Mouse (Mus musculus) bone marrow, adult 2 months (tissue): ENCODE data around the gene Mylk.

Experiments used
- CTCF ChIP-seq: fragments of 200-500 bp; IDR thresholded peaks from 2 replicates; pipeline ENCODE4 v1.5.1; 2011; ENCODE audit warnings: low read length, control low read depth; ENCODE audit not compliant: control insufficient read depth, insufficient read depth
- POLR2A ChIP-seq: fragments of 200-500 bp; IDR thresholded peaks from 2 replicates; pipeline ENCODE4 v1.6.1; 2011; ENCODE audit warnings: low read depth, mild to moderate bottlenecking, control low read depth, low read length, borderline replicate concordance; ENCODE audit not compliant: control insufficient read depth

GRCm38 (mm10) chr16:34813570-34813969 is 68.6 kb downstream of the Mylk start:
- TF ChIP-seq CTCF (no peak), POLR2A (no peak)
